Mouse (Mus musculus) common myeloid progenitor, adult 5-6 weeks (primary cell): ENCODE data around the gene Tmem121. TPM values are rescaled to one million over a fixed set of nuclear protein-coding genes. Genes with fewer than 3 reads are reported as not detected.
"Not testable (repeated sequence)": the region's sequence is repeated elsewhere in the genome, so short reads cannot be mapped to it uniquely, and the experiment has no call there.

Experiments
- ATAC-seq: replicated peaks from 2 replicates; pipeline ENCODE4 v1.8.0; 2016; ENCODE audit warnings: low read depth, mild to moderate bottlenecking, moderate TSS enrichment, inconsistent platforms; ENCODE audit not compliant: poor library complexity, severe bottlenecking
- total RNA-seq: library from RNA; stranded (forward); fragments of 200-1000, 187-1606 nt; gene quantifications from 2 replicates; pipeline ENCODE4 v1.2.3, GENCODE M21; 2017

Tmem121 gene
- total RNA-seq, 1 experiment from 2014 or later: not detected

DNA sequence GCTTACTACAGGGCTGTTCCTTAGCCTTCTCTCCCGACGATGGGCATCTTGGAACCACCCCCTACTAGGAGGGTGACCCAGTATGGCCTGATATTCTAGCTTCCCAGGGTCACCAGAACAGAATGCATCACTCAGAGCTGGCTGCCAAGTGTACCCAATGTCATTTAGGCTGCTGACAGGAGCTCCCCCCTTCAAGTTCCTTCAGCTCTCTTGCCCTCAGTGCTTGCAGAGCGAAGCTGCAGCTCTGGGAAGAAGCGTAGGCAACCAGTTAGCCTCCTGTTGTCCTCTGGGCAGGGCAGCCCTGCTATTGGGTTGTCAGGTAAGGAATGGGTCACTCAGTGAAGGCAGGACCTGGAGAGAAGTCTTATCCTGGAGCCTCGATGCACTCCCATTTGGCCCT, 785 bp upstream of the Tmem121 start:
- ATAC-seq: no peak

- ATAC-seq: no peak
Measured at GRCm38 (mm10) chr12:113186326-113187010, 738 bp downstream of the Tmem121 start.

GRCm38 (mm10) chr12:113187011-113187375, 1.3 kb downstream of the Tmem121 start:
- no peak for ATAC-seq

GRCm38 (mm10) chr12:113187584-113188295, 2.0 kb downstream of the Tmem121 start:
- peak; percentile 84 for ATAC-seq

DNA sequence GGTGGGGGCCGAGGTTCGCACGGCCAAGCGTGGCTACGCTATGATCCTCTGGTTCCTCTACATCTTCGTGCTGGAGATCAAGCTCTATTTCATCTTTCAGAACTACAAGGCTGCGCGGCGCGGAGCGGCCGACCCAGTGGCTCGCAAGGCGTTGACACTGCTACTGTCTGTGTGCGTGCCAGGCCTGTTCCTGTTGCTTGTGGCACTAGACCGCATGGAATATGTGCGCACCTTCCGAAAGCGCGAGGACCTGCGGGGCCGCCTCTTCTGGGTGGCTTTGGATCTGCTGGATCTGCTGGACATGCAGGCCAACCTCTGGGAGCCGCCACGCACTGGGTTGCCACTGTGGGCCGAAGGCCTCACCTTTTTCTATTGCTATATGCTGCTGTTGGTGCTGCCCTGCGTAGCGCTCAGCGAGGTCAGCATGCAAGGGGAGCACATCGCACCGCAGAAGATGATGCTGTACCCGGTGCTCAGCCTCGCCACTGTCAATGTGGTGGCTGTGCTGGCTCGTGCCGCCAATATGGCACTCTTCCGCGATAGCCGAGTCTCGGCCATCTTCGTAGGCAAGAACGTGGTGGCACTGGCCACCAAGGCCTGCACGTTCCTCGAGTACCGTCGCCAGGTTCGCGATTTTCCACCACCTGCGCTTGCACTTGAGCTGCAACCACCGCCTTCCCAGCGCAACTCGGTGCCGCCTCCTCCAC, 2.8 kb downstream of the Tmem121 start:
- ATAC-seq: no peak

DNA sequence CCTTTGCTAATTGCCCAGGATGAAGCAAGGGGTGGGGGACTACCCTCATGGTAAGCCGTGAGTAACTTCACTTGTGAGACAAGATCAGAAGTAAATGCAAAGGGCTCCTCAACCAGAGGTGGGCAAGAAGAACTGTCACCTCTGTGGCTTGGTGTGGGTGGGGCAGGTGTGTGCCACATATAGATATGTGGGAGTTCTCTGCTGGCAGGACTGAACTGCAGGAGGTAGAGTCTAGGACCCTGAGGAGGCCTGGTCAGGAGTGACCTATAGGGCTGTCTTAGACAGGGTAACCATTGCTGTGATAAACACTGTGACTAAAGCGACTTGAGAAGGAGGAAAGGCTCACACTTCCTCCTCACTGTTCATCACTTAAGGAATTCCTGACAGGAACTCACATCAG, 7.7 kb downstream of the Tmem121 start:
- no peak for ATAC-seq

GRCm38 (mm10) chr12:113199132-113199531, 13.4 kb downstream of the Tmem121 start:
- not testable (repeated sequence) for ATAC-seq

DNA sequence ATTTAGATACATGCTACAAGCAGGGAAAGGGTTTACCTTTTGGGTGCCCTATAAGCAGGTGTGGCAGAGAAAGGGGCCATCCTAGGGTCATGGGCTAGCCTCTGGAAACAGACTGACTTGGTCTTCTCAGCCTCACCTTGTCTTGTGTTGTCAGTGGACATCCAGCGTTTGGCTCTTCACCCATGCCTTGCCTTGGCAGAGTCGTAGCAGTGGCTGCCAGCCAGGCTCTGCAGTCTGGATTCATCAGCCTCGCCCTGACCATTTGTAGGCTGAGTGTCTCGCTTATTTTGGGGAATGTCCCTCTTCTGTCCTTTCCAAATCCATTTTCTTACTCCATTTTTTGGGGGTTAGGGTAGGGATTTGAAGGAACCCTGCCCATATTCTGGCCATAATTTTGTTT, 15.6 kb downstream of the Tmem121 start:
- ATAC-seq: no peak

DNA sequence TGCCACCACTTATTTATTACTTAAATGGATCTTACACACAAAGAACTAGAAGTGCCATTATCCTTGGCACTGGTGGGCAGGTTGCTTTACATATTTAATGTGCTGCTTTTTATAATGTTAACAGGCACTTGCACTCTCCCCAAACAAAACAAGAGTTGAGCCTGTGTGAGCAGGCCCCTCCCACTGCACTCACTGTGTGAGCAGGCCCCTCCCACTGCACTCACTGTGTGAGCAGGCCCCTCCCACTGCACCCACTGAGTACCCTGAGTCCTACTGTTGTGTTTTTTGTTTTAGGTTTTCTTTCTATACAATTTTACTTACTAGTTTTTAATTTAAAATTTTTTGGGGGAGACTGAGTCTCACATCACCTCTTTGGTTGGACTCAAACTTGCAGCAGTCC, 16.3 kb downstream of the Tmem121 start:
- ATAC-seq: no peak

- ATAC-seq: no peak
Measured at GRCm38 (mm10) chr12:113203522-113203921, 17.8 kb downstream of the Tmem121 start.

- peak; percentile 54; the same call in 1 of the 2 replicates for ATAC-seq
Measured at GRCm38 (mm10) chr12:113205251-113205942, 19.7 kb downstream of the Tmem121 start.

DNA sequence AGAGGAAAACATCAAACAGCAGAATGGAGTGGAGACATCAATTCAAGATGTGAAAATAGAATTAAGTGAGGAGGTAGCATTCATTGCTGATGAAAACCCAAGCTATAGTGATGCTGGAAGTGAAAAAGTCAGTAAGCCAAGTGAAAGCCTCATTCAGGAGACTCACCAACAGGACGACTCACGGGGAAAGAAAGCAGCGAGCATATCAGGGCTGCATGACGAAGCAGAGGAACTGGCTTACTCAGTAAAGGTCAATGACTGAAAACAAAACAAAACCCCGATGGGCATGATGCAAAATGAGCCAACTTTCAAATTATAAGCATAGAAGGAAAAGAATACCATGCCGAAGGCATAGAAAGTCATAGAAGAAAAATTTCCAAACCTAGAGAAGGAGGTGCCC, 22.0 kb downstream of the Tmem121 start:
- no peak for ATAC-seq

GRCm38 (mm10) chr12:113210586-113211378, 25.1 kb downstream of the Tmem121 start:
- no peak for ATAC-seq

GRCm38 (mm10) chr12:113211772-113212171, 26.0 kb downstream of the Tmem121 start:
- no peak for ATAC-seq

- ATAC-seq: no peak
Measured at GRCm38 (mm10) chr12:113212326-113212924, 26.7 kb downstream of the Tmem121 start.

DNA sequence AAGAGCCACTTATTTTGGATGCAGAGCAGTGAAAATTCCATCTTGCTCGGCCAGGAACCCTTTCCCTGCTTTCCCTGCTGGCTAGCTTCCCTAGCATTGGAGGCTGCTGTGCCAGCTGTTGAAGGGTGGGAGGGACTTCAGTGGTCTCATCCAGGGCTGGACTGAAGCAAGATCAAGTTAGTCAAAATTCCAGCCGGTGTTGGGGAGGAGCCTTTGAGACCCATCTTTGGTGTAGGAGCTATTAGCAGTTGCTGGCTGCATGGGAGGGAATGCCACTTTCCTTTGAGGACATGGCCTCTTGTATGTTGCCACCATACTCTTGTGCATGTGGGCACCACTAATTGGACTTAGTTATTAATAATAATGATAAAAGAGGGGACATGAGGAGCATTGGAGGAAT, 27.5 kb downstream of the Tmem121 start:
- no peak for ATAC-seq

DNA sequence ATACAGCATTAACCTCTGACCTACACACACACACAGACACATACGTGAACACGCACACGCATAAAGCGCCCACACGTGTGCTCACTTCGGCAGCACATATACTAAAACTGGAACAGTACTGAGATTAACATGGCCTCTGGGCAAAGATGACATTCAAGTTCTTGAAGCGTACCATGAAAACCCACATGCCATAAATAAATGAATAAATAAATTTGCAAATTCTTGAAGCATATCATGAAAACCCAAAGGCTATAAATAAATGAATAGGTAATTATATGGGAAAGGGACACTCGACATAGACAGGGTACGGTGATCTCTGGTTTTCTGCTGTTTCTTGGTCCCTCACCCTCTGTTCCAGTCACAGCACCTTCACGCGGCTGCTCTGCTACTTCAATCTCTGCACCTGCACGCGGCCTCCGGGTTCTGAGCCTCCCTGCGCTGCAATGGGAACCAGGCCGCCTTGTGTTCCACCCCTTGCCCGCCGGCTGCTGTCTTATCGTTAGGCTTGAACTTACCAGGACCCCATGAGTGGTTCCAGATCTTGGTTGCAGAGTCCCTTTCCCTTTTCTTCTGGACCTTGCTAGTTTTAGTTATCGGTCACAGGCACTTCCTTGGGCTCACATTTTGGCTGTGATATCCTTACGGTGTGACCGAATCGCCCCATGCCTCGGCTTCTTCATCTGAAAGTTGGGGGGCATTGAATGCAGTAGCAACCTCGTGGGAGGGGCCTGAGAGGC, 28.5 kb downstream of the Tmem121 start:
- ATAC-seq: no peak

DNA sequence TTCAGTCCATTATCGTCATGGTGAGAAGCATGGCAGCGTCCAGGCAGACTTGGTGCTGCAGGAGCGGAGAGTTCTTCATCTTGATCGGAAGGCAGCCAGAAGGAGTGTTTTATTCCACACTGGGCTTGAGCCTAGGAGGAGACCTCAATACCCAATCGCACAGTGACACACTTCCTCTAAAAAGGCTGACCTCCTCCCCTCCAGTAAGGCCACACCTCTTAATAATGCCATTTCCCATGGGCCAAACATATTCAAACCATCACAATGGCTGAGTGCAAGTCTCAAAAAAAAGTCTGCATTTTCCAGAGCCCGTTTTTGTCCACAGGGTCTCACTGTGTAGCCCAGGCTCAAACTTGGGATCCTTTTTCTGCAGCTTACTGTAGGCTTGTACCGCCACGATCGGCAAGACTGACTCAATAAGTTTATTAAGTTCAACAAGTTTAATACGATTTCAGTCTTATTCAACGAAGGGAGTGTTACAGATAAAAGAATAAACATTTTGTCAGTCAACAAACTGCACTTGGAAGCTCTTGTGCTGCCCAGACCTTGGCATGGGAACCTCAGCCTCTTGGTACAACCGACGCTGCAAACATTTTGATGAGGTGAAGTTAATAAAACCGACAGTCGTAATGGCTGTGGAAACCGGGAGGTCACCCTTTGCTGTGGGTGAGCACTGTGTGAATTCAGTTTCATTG, 29.4 kb downstream of the Tmem121 start:
- peak; percentile 19; the same call in 1 of the 2 replicates for ATAC-seq
